Mouse (Mus musculus) bone marrow macrophage, adult 2 months (primary cell): Measurements from ENCODE around the gene Dnal4.

Experiments used
- CTCF ChIP-seq: IDR thresholded peaks from 2 replicates; pipeline ENCODE4 v1.5.1; 2012; ENCODE audit warnings: low read depth, mild to moderate bottlenecking, low read length, moderate library complexity
- POLR2A ChIP-seq: IDR thresholded peaks from 2 replicates; pipeline ENCODE4 v1.6.1; 2012; ENCODE audit warnings: mild to moderate bottlenecking, low read depth, low read length, borderline replicate concordance

DNA sequence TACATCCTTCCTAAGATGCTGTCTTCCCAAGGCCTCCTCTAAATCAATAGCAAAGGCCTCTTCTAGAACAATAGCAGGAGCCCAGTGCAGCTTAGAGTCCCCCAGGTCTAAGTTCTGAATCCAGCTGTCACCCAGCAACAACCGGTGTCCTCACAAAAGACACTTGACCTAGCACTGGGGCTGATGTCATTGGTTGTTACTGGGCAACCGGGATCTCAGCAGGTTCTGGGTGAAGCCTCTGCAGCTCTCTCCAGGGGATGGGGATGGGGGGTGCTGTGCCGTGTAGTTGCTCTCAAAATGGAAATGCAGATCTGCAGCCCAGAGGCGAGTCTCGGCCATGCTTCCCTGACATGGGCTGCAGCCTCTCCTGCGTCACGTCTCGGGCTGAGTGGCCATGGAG, 10.2 kb upstream of the Dnal4 start:
- TF ChIP-seq CTCF, result no peak
- TF ChIP-seq POLR2A, result no peak
